Mouse (Mus musculus) MEL (cell line): Measurements from ENCODE around the gene Grb2. TPM values are rescaled to one million over a fixed set of nuclear protein-coding genes. Genes with fewer than 3 reads are reported as not detected.

Source experiments
- DNase-seq: peaks from one replicate; pipeline ENCODE4 v3.0.0; 2011; ENCODE audit warnings: low read depth, low spot score
- H3K27ac ChIP-seq: 2 replicates; pipeline ENCODE4 v1.5.1; 2012; ENCODE audit warnings: low read depth, mild to moderate bottlenecking, control low read depth, low read length, moderate library complexity; ENCODE audit not compliant: control insufficient read depth
- H3K27me3 ChIP-seq, 2 experiments: fragments of 150-350 bp in 1 of 2; sonication (generic) in 1 of 2; 2 replicates each; pipeline ENCODE4 v1.6.1; 2012; ENCODE audit warnings: low read length in 2 of 2, mild to moderate bottlenecking in 2 of 2, improper control_type of control experiment in 1 of 2, moderate library complexity in 1 of 2; ENCODE audit not compliant: insufficient read depth in 2 of 2, control insufficient read depth in 1 of 2
- H3K36me3 ChIP-seq, 2 experiments: 2 replicates each; pipeline ENCODE4 v1.6.1; 2012 to 2014; ENCODE audit warnings: low read length in 2 of 2, improper control_type of control experiment in 1 of 2, inconsistent platforms in 1 of 2, mild to moderate bottlenecking in 1 of 2; ENCODE audit not compliant: insufficient read depth in 2 of 2, control insufficient read depth in 1 of 2
- H3K4me1 ChIP-seq, 2 experiments: fragments of 150-350 bp in 1 of 2; sonication (generic) in 1 of 2; 2 replicates each; pipeline ENCODE4 v1.6.1; 2012; ENCODE audit warnings: low read length in 2 of 2, improper control_type of control experiment in 1 of 2, mild to moderate bottlenecking in 1 of 2; ENCODE audit not compliant: insufficient read depth in 2 of 2, control insufficient read depth in 1 of 2
- H3K4me3 ChIP-seq, 2 experiments: fragments of 150-350 bp in 1 of 2; sonication (generic) in 1 of 2; 2 replicates each; pipeline ENCODE4 v1.5.1; 2012; ENCODE audit warnings: low read depth in 2 of 2, low read length in 2 of 2, mild to moderate bottlenecking in 2 of 2, moderate library complexity in 2 of 2, control low read depth in 1 of 2, improper control_type of control experiment in 1 of 2; ENCODE audit not compliant: control insufficient read depth in 1 of 2, insufficient read depth in 1 of 2
- H3K79me2 ChIP-seq: 2 replicates; pipeline ENCODE4 v1.6.1; 2012; ENCODE audit warnings: mild to moderate bottlenecking, low read length, moderate library complexity; ENCODE audit not compliant: control insufficient read depth, poor library complexity, insufficient read depth
- H3K9ac ChIP-seq: 2 replicates; pipeline ENCODE4 v1.6.1; 2012; ENCODE audit warnings: low read depth, mild to moderate bottlenecking, control low read depth, low read length, moderate library complexity; ENCODE audit not compliant: control insufficient read depth, poor library complexity, severe bottlenecking
- H3K9me3 ChIP-seq: fragments of 150-350 bp; sonication (generic); replicated peaks from 2 replicates; pipeline ENCODE4 v1.6.1; 2012; ENCODE audit warnings: mild to moderate bottlenecking, low read length, improper control_type of control experiment, moderate library complexity; ENCODE audit not compliant: insufficient read depth
- CHD2 ChIP-seq: IDR thresholded peaks from 2 replicates; pipeline ENCODE4 v1.6.1; 2011; ENCODE audit warnings: low read length, improper control_type of control experiment
- CTCF ChIP-seq, 3 experiments: IDR thresholded peaks in 2 of 3; conservative IDR thresholded peaks in 1 of 3; 2 replicates each; pipeline ENCODE4 v1.5.1; 2011 to 2012; ENCODE audit warnings: low read length in 3 of 3, low read depth in 2 of 3, mild to moderate bottlenecking in 2 of 3, improper control_type of control experiment in 1 of 3, inconsistent platforms in 1 of 3, mixed read lengths in 1 of 3, moderate library complexity in 1 of 3; ENCODE audit not compliant: control insufficient read depth in 1 of 3, insufficient read depth in 1 of 3, poor library complexity in 1 of 3, severe bottlenecking in 1 of 3
- HCFC1 ChIP-seq: IDR thresholded peaks from 2 replicates; pipeline ENCODE4 v1.6.1; 2012; ENCODE audit warnings: low read depth, mild to moderate bottlenecking, inconsistent platforms, low read length, improper control_type of control experiment, moderate library complexity
- JUND ChIP-seq: IDR thresholded peaks from 2 replicates; pipeline ENCODE4 v1.6.1; 2011; ENCODE audit warnings: low read depth, mild to moderate bottlenecking, improper control_type of control experiment, low read length
- MAFK ChIP-seq: IDR thresholded peaks from 2 replicates; pipeline ENCODE4 v1.6.1; 2011; ENCODE audit warnings: low read depth, mild to moderate bottlenecking, low read length, improper control_type of control experiment, borderline replicate concordance
- MAX ChIP-seq: IDR thresholded peaks from 2 replicates; pipeline ENCODE4 v1.6.1; 2011; ENCODE audit warnings: low read length, improper control_type of control experiment
- MEF2A ChIP-seq: IDR thresholded peaks from 2 replicates; pipeline ENCODE4 v1.6.1; 2014; ENCODE audit warnings: low read depth, mild to moderate bottlenecking, inconsistent platforms, low read length, improper control_type of control experiment; ENCODE audit not compliant: poor library complexity, insufficient replicate concordance, severe bottlenecking; ENCODE audit errors: extremely low read depth
- MXI1 ChIP-seq: IDR thresholded peaks from 2 replicates; pipeline ENCODE4 v1.6.1; 2011; ENCODE audit warnings: mild to moderate bottlenecking, low read depth, low read length, improper control_type of control experiment
- MYC ChIP-seq: IDR thresholded peaks from 2 replicates; pipeline ENCODE4 v1.6.1; 2011; ENCODE audit warnings: low read depth, mild to moderate bottlenecking, low read length, improper control_type of control experiment, moderate library complexity
- POLR2A ChIP-seq, 2 experiments: IDR thresholded peaks; 2 replicates each; pipeline ENCODE4 v1.6.1; 2011 to 2012; ENCODE audit warnings: low read length in 2 of 2, mild to moderate bottlenecking in 2 of 2, control low read depth in 1 of 2, improper control_type of control experiment in 1 of 2, low read depth in 1 of 2, moderate library complexity in 1 of 2; ENCODE audit not compliant: control insufficient read depth in 1 of 2, insufficient read depth in 1 of 2, poor library complexity in 1 of 2
- POLR2AphosphoS2 ChIP-seq: IDR thresholded peaks from 2 replicates; pipeline ENCODE4 v1.6.1; 2011; ENCODE audit warnings: low read length, improper control_type of control experiment
- TAL1 ChIP-seq: IDR thresholded peaks from 2 replicates; pipeline ENCODE4 v1.6.1; 2012; ENCODE audit warnings: mild to moderate bottlenecking, inconsistent platforms, low read length, moderate library complexity, mixed read lengths
- TBP ChIP-seq: IDR thresholded peaks from 2 replicates; pipeline ENCODE4 v1.8.0; 2011; ENCODE audit warnings: low read depth, low read length, improper control_type of control experiment
- ZNF384 ChIP-seq: IDR thresholded peaks from 2 replicates; pipeline ENCODE4 v1.6.1; 2012; ENCODE audit warnings: low read depth, mild to moderate bottlenecking, inconsistent platforms, low read length, improper control_type of control experiment
- polyA plus RNA-seq, 2 experiments: library from polyadenylated mRNA; stranded (reverse) in 1 of 2; unstranded in 1 of 2; fragments of >175 nt in 1 of 2; fragments of >200 nt in 1 of 2; gene quantifications; 2 replicates each; pipeline versions ENCODE4 v1.2.1 to v1.2.4; 2012; ENCODE audit warnings: low replicate concordance in 2 of 2, low read depth in 1 of 2; ENCODE audit not compliant: insufficient read length in 2 of 2, insufficient read depth in 1 of 2, missing spikeins in 1 of 2
- total RNA-seq: library from RNA; depleted of rRNA; stranded (reverse); fragments of 300-350 nt; gene quantifications from 2 replicates; pipeline ENCODE4 v1.2.3, GENCODE M21; 2012

Gene Grb2
- total and polyA plus RNA-seq, 3 experiments, result 75.3 to 261 TPM; not detected in 1

- TF ChIP-seq JUND (no peak), MEF2A (no peak), CTCF (IDR thresholded peaks at IDR 0.05 in 2 of 3, conservative IDR thresholded peaks at IDR 0.05 in 1 of 3; ENCODE audit: control insufficient read depth in 1 of 3, insufficient read depth in 1 of 3, low read depth in 2 of 3, low read length in 3 of 3, poor library complexity in 1 of 3, severe bottlenecking in 1 of 3) (no peak)
- TF ChIP-seq, all 39 proteins: peak for 0
Observed at GRCm38 (mm10) chr11:115691976-115692375, 16.4 kb downstream of the Grb2 start (continued).

GRCm38 (mm10) chr11:115691511-115691910, 16.9 kb downstream of the Grb2 start:
- no peaks in the 10 kb centered on the region for H3K27me3 ChIP-seq
- H3K79me2 ChIP-seq, result peaks cover 94% of the 10 kb centered on the region
- H3K9me3 ChIP-seq, result no peaks in the 10 kb centered on the region
- peaks cover 20 to 41% of the 10 kb centered on the region in 2 experiments for H3K4me1 ChIP-seq
- DNase-seq, result no peak
- H3K4me3 ChIP-seq, result no peak overlapping the region
- H3K9ac ChIP-seq, result no peak overlapping the region
- H3K36me3 ChIP-seq, result peaks cover 61 to 62% of the 10 kb centered on the region in 2 experiments
- TF ChIP-seq POLR2A (IDR thresholded peaks at IDR 0.05; ENCODE audit: control insufficient read depth in 1 of 2, insufficient read depth in 1 of 2, low read depth in 1 of 2, low read length in 2 of 2, poor library complexity in 1 of 2), result peak in 1 of 2 experiments; percentile 28; a peak in 1 of 4 replicates
- TF ChIP-seq MAFK, result no peak
- no peak overlapping the region for H3K27ac ChIP-seq

DNA sequence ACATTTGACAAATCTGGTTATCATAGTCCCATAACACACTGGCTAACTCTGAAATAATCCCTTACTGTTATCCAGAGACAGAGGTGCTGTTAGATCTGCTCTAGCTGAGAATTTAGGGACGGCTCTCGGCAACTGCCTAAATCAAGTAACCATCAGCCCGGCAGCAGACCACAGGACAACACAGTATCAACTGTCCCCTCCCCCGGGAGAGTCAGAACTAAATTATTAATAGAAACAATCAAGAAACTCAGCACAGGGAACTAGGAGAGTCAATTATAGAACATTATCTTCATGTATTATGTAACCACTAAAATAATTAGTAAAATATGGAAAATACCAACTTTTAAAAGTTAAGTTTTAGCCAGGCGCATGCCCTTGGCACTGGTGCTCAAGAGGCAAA, 17.4 kb downstream of the Grb2 start:
- Histone ChIP-seq H3K4me3 (no peak overlapping the region), H3K79me2 (peaks cover 93% of the 10 kb centered on the region), H3K9ac (no peak overlapping the region), H3K9me3 (no peaks in the 10 kb centered on the region), H3K27ac (no peak overlapping the region), H3K36me3 (peaks cover 59 to 62% of the 10 kb centered on the region in 2 experiments), H3K27me3 (no peaks in the 10 kb centered on the region), H3K4me1 (peaks cover 24 to 43% of the 10 kb centered on the region in 2 experiments)
- no peak for TF ChIP-seq HCFC1
- no peak for TF ChIP-seq ZNF384
- no peak for TF ChIP-seq MYC
- no peak for TF ChIP-seq TBP
- no peak for TF ChIP-seq MEF2A
- TF ChIP-seq POLR2AphosphoS2, result no peak
- TF ChIP-seq TAL1, result no peak
- TF ChIP-seq MAX, result no peak
- TF ChIP-seq POLR2A (IDR thresholded peaks at IDR 0.05; ENCODE audit: control insufficient read depth in 1 of 2, insufficient read depth in 1 of 2, low read depth in 1 of 2, low read length in 2 of 2, poor library complexity in 1 of 2), result no peak; a peak in 1 of 4 replicates
- TF ChIP-seq CHD2, result no peak
- TF ChIP-seq MXI1, result no peak
- DNase-seq, result no peak
